Mouse (Mus musculus) forebrain, embryonic 11.5 days (tissue): ENCODE results near the gene Nrxn2. TPM values are rescaled to one million over a fixed set of nuclear protein-coding genes. Genes with fewer than 3 reads are reported as not detected.

Experiments used
- ATAC-seq: fragments of 200-750 bp; cut with Nextera tagmentation; replicated peaks from 2 replicates; pipeline ENCODE4 v1.8.0; 2017; ENCODE audit warnings: moderate TSS enrichment; ENCODE audit not compliant: low FRiP score
- DNase-seq: peaks from one replicate; pipeline ENCODE4 v3.0.0-alpha.2; 2017; ENCODE audit warnings: low spot score
- H3K27ac ChIP-seq: fragments of 300-500 bp; sonication (generic); 2 replicates; pipeline ENCODE4 v1.5.1; 2014; ENCODE audit warnings: low read depth, low read length
- H3K27me3 ChIP-seq: fragments of 300-500 bp; sonication (generic); 2 replicates; pipeline ENCODE4 v1.6.1; 2014; ENCODE audit warnings: mild to moderate bottlenecking, low read length, mixed read lengths; ENCODE audit not compliant: control insufficient read depth, insufficient read depth
- H3K36me3 ChIP-seq: fragments of 300-500 bp; sonication (generic); 2 replicates; pipeline ENCODE4 v1.6.1; 2014; ENCODE audit warnings: mild to moderate bottlenecking, low read length, moderate library complexity, mixed read lengths; ENCODE audit not compliant: control insufficient read depth, insufficient read depth
- H3K4me1 ChIP-seq: fragments of 300-500 bp; sonication (generic); replicated peaks from 2 replicates; pipeline ENCODE4 v1.6.1; 2014; ENCODE audit warnings: low read length, mixed read lengths; ENCODE audit not compliant: control insufficient read depth, insufficient read depth
- H3K4me2 ChIP-seq: fragments of 300-500 bp; sonication (generic); 2 replicates; pipeline ENCODE4 v1.6.1; 2014; ENCODE audit warnings: low read depth, mild to moderate bottlenecking, low read length, moderate library complexity, mixed read lengths; ENCODE audit not compliant: severe bottlenecking
- H3K4me3 ChIP-seq: fragments of 300-500 bp; sonication (generic); 2 replicates; pipeline ENCODE4 v1.5.1; 2014; ENCODE audit warnings: low read depth, low read length
- H3K9ac ChIP-seq: fragments of 300-500 bp; sonication (generic); 2 replicates; pipeline ENCODE4 v1.6.1; 2014; ENCODE audit warnings: low read length
- H3K9me3 ChIP-seq: fragments of 300-500 bp; sonication (generic); 2 replicates; pipeline ENCODE4 v1.6.1; 2016; ENCODE audit warnings: low read length, mixed read lengths; ENCODE audit not compliant: control insufficient read depth
- WGBS: fragments of 180-500 bp; shearing (Covaris S2); extraction: QIAGEN DNeasy Blood & Tissue Kit; methylation state at CpG from one replicate; pipeline ENCODE4 v1.1.7; 2014; 5-methylcytosine and 5-hydroxymethylcytosine counted together
- polyA plus RNA-seq: library from polyadenylated mRNA; unstranded; fragments of >200 nt; fragmentation: Nextera tagmentation; extraction: Ambion mirVana; gene quantifications from 2 replicates; pipeline ENCODE4 v1.2.1, GENCODE M21; 2014

Gene Nrxn2
- 8.1 and 10.4 TPM in 2 replicates for polyA plus RNA-seq

- under 1% methylated on average over 34 of the region's 46 CpGs for WGBS
- peak; percentile 95 for DNase-seq
- peak; percentile 91 for ATAC-seq
- peak within 1 kb of the TSS; percentile 72 for H3K9ac ChIP-seq
- peaks cover 22% of the 10 kb centered on the region for H3K4me1 ChIP-seq
- peak within 1 kb of the TSS; percentile 88 for H3K4me2 ChIP-seq
- 0 out of 2 replicates have a peak within 1 kb of the TSS, but pooled peaks have one; percentile 62 for H3K27ac ChIP-seq
- peak within 1 kb of the TSS; percentile 57 for H3K4me3 ChIP-seq
- no peaks in the 10 kb centered on the region for H3K9me3 ChIP-seq
- H3K36me3 ChIP-seq: no peaks in the 10 kb centered on the region
- H3K27me3 ChIP-seq: peaks cover 19% of the 10 kb centered on the region
These were observed at the start of gene Nrxn2 for GRCm38 (mm10) chr19:6418233-6418879. Nrxn2 (plus strand) TSS chr19:6418731.

- Histone ChIP-seq H3K9me3 (no peaks in the 10 kb centered on the region), H3K27ac (no peak overlapping the region), H3K9ac (no peak overlapping the region), H3K4me1 (peaks cover 9% of the 10 kb centered on the region), H3K4me3 (no peak overlapping the region), H3K36me3 (peaks cover 72% of the 10 kb centered on the region), H3K27me3 (no peaks in the 10 kb centered on the region), H3K4me2 (no peak overlapping the region)
- ATAC-seq: no peak
- no peak for DNase-seq
- WGBS: 93% methylated on average over 2 of the region's 2 CpGs
These were observed 48.4 kb upstream of the Nrxn2 start for GRCm38 (mm10) chr19:6370175-6370574.

GRCm38 (mm10) chr19:6372433-6372832 is 46.1 kb upstream of the Nrxn2 start:
- Histone ChIP-seq H3K4me3 (no peak overlapping the region), H3K27ac (no peak overlapping the region), H3K36me3 (peaks cover 68% of the 10 kb centered on the region), H3K9ac (no peak overlapping the region), H3K4me1 (no peaks in the 10 kb centered on the region), H3K4me2 (no peak overlapping the region), H3K9me3 (no peaks in the 10 kb centered on the region), H3K27me3 (no peaks in the 10 kb centered on the region)
- 93% methylated on average over 3 of the region's 3 CpGs for WGBS
- no peak for DNase-seq
- ATAC-seq: no peak

GRCm38 (mm10) chr19:6373539-6374400 is 44.8 kb upstream of the Nrxn2 start:
- Histone ChIP-seq H3K9me3 (no peaks in the 10 kb centered on the region), H3K27ac (no peak overlapping the region), H3K4me2 (no peak overlapping the region), H3K36me3 (peaks cover 69% of the 10 kb centered on the region), H3K4me3 (no peak overlapping the region), H3K4me1 (no peaks in the 10 kb centered on the region), H3K9ac (no peak overlapping the region), H3K27me3 (no peaks in the 10 kb centered on the region)
- DNase-seq (peak; percentile 87), ATAC-seq (no peak)
- 68% methylated on average over 12 of the region's 12 CpGs for WGBS

- DNase-seq (no peak), ATAC-seq (no peak)
- 97% methylated on average over 10 of the region's 10 CpGs for WGBS
- no peaks in the 10 kb centered on the region for H3K27me3 ChIP-seq
- H3K36me3 ChIP-seq: peaks cover 67% of the 10 kb centered on the region
- H3K4me3 ChIP-seq: no peak overlapping the region
- no peak overlapping the region for H3K9ac ChIP-seq
- no peak overlapping the region for H3K27ac ChIP-seq
- H3K4me1 ChIP-seq: no peaks in the 10 kb centered on the region
- no peaks in the 10 kb centered on the region for H3K9me3 ChIP-seq
- H3K4me2 ChIP-seq: no peak overlapping the region
These were observed 44.0 kb upstream of the Nrxn2 start for GRCm38 (mm10) chr19:6374571-6374970.

GRCm38 (mm10) chr19:6375423-6376254 is 42.9 kb upstream of the Nrxn2 start:
- 90% methylated on average over 32 of the region's 42 CpGs for WGBS
- no peak overlapping the region for H3K27ac ChIP-seq
- ATAC-seq: 0 out of 2 replicates have a peak, but pooled peaks have one; percentile 39

GRCm38 (mm10) chr19:6376255-6376564 is 42.3 kb upstream of the Nrxn2 start:
- no peaks in the 10 kb centered on the region for H3K4me1 ChIP-seq
- no peaks in the 10 kb centered on the region for H3K9me3 ChIP-seq
- no peak overlapping the region for H3K4me3 ChIP-seq
- DNase-seq (peak; percentile 83), ATAC-seq (no peak)
- no peak overlapping the region for H3K4me2 ChIP-seq
- peaks cover 57% of the 10 kb centered on the region for H3K36me3 ChIP-seq
- H3K27ac ChIP-seq: no peak overlapping the region
- WGBS: 80% methylated on average over 14 of the region's 14 CpGs
- H3K9ac ChIP-seq: no peak overlapping the region
- H3K27me3 ChIP-seq: no peaks in the 10 kb centered on the region

More at GRCm38 (mm10) chr19:6375423-6376254, 42.9 kb upstream of the Nrxn2 start:
- Histone ChIP-seq H3K4me2 (no peak overlapping the region), H3K4me3 (no peak overlapping the region), H3K27me3 (no peaks in the 10 kb centered on the region), H3K4me1 (no peaks in the 10 kb centered on the region), H3K9ac (no peak overlapping the region), H3K9me3 (no peaks in the 10 kb centered on the region), H3K36me3 (peaks cover 63% of the 10 kb centered on the region)
- DNase-seq: no peak

- no peak for DNase-seq
- no peak overlapping the region for H3K9ac ChIP-seq
- peaks cover 53% of the 10 kb centered on the region for H3K36me3 ChIP-seq
- 80% methylated on average over 2 of the region's 2 CpGs for WGBS
- H3K4me1 ChIP-seq: no peaks in the 10 kb centered on the region
- H3K4me2 ChIP-seq: no peak overlapping the region
- H3K27ac ChIP-seq: no peak overlapping the region
- no peak for ATAC-seq
- no peaks in the 10 kb centered on the region for H3K9me3 ChIP-seq
- no peak overlapping the region for H3K4me3 ChIP-seq
- H3K27me3 ChIP-seq: no peaks in the 10 kb centered on the region
These were observed 41.9 kb upstream of the Nrxn2 start for GRCm38 (mm10) chr19:6376643-6377042.
